Mouse (Mus musculus) liver, postnatal 0 days (tissue): ENCODE results near the gene Gfm2.

Source experiments
- CTCF ChIP-seq: sonication (generic); IDR thresholded peaks from 2 replicates; pipeline ENCODE4 v1.5.1; 2016; ENCODE audit warnings: antibody characterized with exemption, low read depth
- EP300 ChIP-seq: IDR thresholded peaks from 2 replicates; pipeline ENCODE4 v1.6.1; 2016; ENCODE audit warnings: antibody characterized with exemption, low read depth, mild to moderate bottlenecking

GRCm38 (mm10) chr13:97225130-97225529 lies 87.4 kb downstream of the Gfm2 start:
- no peak for TF ChIP-seq CTCF
- no peak for TF ChIP-seq EP300
